Mouse (Mus musculus) limb, embryonic 14.5 days (tissue): ENCODE measurements at regions not wholly inside any gene's neighbourhood (a gene's known extent, or its start where the extent isn't known, plus 50 kb on each side); places are given as distances from the start of the nearest gene placed in this dataset.

Source experiments
- ATAC-seq: fragments of 200-750 bp; cut with Nextera tagmentation; 2 replicates; pipeline ENCODE4 v1.8.0; 2017; ENCODE audit warnings: low read depth, moderate number of reproducible peaks, moderate TSS enrichment; ENCODE audit not compliant: low FRiP score
- DNase-seq: peaks from one replicate; pipeline ENCODE4 v3.0.0-alpha.2; 2015; ENCODE audit warnings: low spot score
- H3K27ac ChIP-seq: fragments of 300-500 bp; sonication (generic); replicated peaks from 2 replicates; pipeline ENCODE4 v1.5.1; 2014; ENCODE audit warnings: low read depth, mild to moderate bottlenecking, low read length, moderate library complexity, mixed read lengths
- H3K27me3 ChIP-seq: fragments of 300-500 bp; sonication (generic); 2 replicates; pipeline ENCODE4 v1.6.1; 2014; ENCODE audit warnings: low read length, mixed read lengths; ENCODE audit not compliant: control insufficient read depth, insufficient read depth
- H3K36me3 ChIP-seq: fragments of 300-500 bp; sonication (generic); 2 replicates; pipeline ENCODE4 v1.6.1; 2014; ENCODE audit warnings: mild to moderate bottlenecking, low read length, moderate library complexity, mixed read lengths; ENCODE audit not compliant: control insufficient read depth, insufficient read depth
- H3K4me1 ChIP-seq: fragments of 300-500 bp; sonication (generic); 2 replicates; pipeline ENCODE4 v1.6.1; 2014; ENCODE audit warnings: antibody characterized with exemption, low read length, mixed read lengths; ENCODE audit not compliant: control insufficient read depth, insufficient read depth
- H3K4me2 ChIP-seq: fragments of 300-500 bp; sonication (generic); replicated peaks from 2 replicates; pipeline ENCODE4 v1.6.1; 2014; ENCODE audit warnings: low read depth, mild to moderate bottlenecking, low read length, moderate library complexity; ENCODE audit not compliant: severe bottlenecking
- H3K4me3 ChIP-seq: fragments of 300-500 bp; sonication (generic); replicated peaks from 2 replicates; pipeline ENCODE4 v1.5.1; 2014; ENCODE audit warnings: low read length
- H3K9ac ChIP-seq: fragments of 300-500 bp; sonication (generic); 2 replicates; pipeline ENCODE4 v1.6.1; 2014; ENCODE audit warnings: mild to moderate bottlenecking, low read depth, low read length, moderate library complexity; ENCODE audit not compliant: severe bottlenecking
- H3K9me3 ChIP-seq: fragments of 300-500 bp; sonication (generic); 2 replicates; pipeline ENCODE4 v1.6.1; 2016; ENCODE audit warnings: low read length; ENCODE audit not compliant: control insufficient read depth
- POLR2A ChIP-seq: fragments of 200-500 bp; IDR thresholded peaks from 2 replicates; pipeline ENCODE4 v1.8.0; 2012; ENCODE audit warnings: inconsistent platforms, mild to moderate bottlenecking, moderate library complexity, borderline replicate concordance; ENCODE audit not compliant: insufficient read depth, insufficient read length; ENCODE audit errors: extremely low read depth
- WGBS: fragments of 180-500 bp; shearing (Covaris S2); extraction: QIAGEN DNeasy Blood & Tissue Kit; methylation state at CpG from one replicate; pipeline ENCODE4 v1.1.7; 2014; 5-methylcytosine and 5-hydroxymethylcytosine counted together

DNA sequence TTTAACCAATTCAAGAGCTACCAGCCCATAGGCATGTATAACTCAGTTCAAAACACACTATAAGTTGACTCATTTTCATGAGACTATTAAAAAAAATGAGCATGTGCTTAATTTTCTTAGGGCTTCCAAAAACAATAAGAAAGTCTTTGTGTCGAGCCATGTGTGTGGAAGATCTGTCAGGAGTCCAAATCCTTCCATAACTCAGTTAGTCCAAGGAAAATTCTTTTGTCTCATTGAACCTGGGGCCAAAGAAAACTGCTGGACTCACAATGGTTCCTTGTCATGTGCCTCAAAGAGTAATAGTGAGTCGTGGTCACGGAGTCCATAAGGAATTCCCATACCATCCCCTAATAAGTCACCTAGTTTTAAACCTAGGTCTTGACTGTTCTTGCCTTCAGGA, 199.0 kb upstream of the Gm21798 start:
- Histone ChIP-seq H3K36me3 (no peaks in the 10 kb centered on the region), H3K27ac (no peak overlapping the region), H3K4me3 (no peak overlapping the region), H3K9ac (no peak overlapping the region), H3K9me3 (no peaks in the 10 kb centered on the region), H3K27me3 (no peaks in the 10 kb centered on the region), H3K4me2 (no peak overlapping the region), H3K4me1 (no peaks in the 10 kb centered on the region)
- WGBS = 59% methylated on average over 3 of the region's 3 CpGs
- peak; percentile 63 for DNase-seq
- no peak for TF ChIP-seq POLR2A
- ATAC-seq = no peak

DNA sequence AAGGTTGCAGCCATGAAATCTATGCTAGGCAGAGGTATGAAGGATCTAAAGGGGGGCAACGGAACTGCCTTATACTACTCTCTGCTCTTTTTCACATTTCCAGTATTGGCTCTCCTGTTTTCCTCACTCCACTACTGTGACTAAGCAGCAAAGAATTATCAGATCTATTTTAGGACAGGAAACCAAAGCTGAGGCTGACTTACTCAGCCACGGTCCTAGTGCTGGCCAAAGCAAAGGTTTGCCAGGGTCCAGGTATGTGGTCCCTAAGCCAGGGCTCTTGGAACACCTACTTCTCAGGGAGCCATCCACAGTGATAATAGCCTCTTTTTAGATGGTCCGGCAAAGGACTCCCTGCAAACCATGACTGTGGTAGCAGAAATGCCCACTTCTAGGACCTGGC, 195.6 kb upstream of the Gm21798 start:
- no peak for TF ChIP-seq POLR2A
- H3K9me3 ChIP-seq = no peaks in the 10 kb centered on the region
- 83% methylated on average over 3 of the region's 3 CpGs for WGBS
- no peaks in the 10 kb centered on the region for H3K4me1 ChIP-seq
- H3K36me3 ChIP-seq = no peaks in the 10 kb centered on the region
- ATAC-seq = no peak
- H3K4me3 ChIP-seq = no peak overlapping the region
- H3K4me2 ChIP-seq = no peak overlapping the region
- no peak for DNase-seq
- H3K9ac ChIP-seq = no peak overlapping the region
- H3K27me3 ChIP-seq = no peaks in the 10 kb centered on the region
- H3K27ac ChIP-seq = no peak overlapping the region

DNA sequence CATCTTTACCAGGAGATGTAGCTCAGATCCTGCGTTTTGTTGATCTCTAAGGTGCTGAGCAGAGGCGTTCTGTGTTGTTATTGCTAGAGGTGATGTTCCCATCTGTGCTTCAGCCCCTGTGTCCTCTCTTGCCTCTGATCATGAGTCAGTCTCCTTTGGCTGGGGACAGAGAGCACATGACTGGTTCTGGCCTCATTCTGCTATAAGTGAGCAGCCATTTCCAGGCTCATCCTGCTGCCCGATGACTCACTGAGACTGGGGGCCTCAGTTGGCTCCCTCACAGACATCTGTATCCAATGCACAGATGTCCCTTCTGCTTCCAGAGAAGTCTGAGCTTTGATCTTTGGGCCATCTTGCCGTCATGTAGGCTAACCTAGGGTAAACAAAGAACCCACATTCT, 194.9 kb upstream of the Gm21798 start:
- H3K4me2 ChIP-seq = no peak overlapping the region
- ATAC-seq = no peak
- 66% methylated on average over 4 of the region's 4 CpGs for WGBS
- no peaks in the 10 kb centered on the region for H3K9me3 ChIP-seq
- DNase-seq = no peak
- no peaks in the 10 kb centered on the region for H3K27me3 ChIP-seq
- H3K4me3 ChIP-seq = no peak overlapping the region
- no peaks in the 10 kb centered on the region for H3K36me3 ChIP-seq
- no peak overlapping the region for H3K27ac ChIP-seq
- no peak overlapping the region for H3K9ac ChIP-seq
- TF ChIP-seq POLR2A = no peak
- no peaks in the 10 kb centered on the region for H3K4me1 ChIP-seq

DNA sequence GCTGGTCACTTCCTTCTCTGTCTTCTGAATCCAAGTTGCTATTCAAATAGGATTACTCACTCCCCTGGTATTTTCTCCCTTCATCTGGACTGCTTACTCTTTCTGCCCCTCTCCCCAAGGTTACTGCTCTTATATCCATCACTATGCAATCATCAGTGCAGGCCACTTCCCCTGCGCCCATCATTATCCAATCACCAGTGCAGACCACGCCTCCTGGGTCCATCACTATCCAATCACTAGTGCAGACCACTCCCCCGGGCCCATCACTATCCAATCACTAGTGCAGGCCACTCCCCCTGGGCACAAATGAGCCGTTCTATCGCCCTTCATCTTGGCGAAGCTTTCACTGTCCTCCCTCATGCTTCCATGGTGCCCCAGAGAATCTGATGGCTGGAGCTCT, 191.1 kb upstream of the Gm21798 start:
- H3K4me3 ChIP-seq = no peak overlapping the region
- WGBS = 89% methylated on average over 6 of the region's 6 CpGs
- no peak overlapping the region for H3K9ac ChIP-seq
- DNase-seq (no peak), ATAC-seq (no peak)
- H3K9me3 ChIP-seq = no peaks in the 10 kb centered on the region
- no peak for TF ChIP-seq POLR2A
- H3K4me1 ChIP-seq = no peaks in the 10 kb centered on the region
- H3K4me2 ChIP-seq = no peak overlapping the region
- H3K36me3 ChIP-seq = no peaks in the 10 kb centered on the region
- H3K27ac ChIP-seq = no peak overlapping the region
- no peaks in the 10 kb centered on the region for H3K27me3 ChIP-seq

DNA sequence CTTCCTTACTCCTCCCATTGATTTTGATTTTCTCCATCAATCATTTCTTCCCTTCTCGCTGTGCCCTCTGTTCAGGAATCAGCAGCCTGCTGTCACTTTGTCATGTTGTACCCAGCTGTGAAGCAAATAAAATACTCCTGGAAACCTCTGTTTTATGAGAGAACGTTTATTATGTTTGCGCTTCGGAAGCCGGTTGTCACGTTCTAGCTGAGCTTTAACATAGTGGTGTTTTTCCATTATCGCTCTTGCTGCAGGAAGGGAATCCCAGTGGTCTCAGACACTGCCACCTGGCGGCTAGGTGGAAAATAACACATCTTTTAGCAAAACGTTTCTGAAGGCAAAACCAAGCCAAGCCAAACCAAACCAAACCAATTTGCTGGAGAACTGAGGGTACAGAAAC, 190.2 kb upstream of the Gm21798 start:
- DNase-seq = peak; percentile 71
- Histone ChIP-seq H3K4me3 (no peak overlapping the region), H3K4me2 (0 out of 2 replicates have a peak overlapping the region, but pooled peaks have one; percentile 13), H3K9ac (no peak overlapping the region), H3K4me1 (no peaks in the 10 kb centered on the region), H3K27me3 (no peaks in the 10 kb centered on the region), H3K27ac (no peak overlapping the region), H3K9me3 (no peaks in the 10 kb centered on the region), H3K36me3 (no peaks in the 10 kb centered on the region)
- ATAC-seq = no peak
- TF ChIP-seq POLR2A = no peak
- whole genome bisulfite sequencing = 10% methylated on average over 9 of the region's 9 CpGs
